Mouse (Mus musculus) forebrain, embryonic 15.5 days (tissue): ENCODE results near the gene Olfr155. TPM values are rescaled to one million over a fixed set of nuclear protein-coding genes. Genes with fewer than 3 reads are reported as not detected.

Experiments
- ATAC-seq: fragments of 200-750 bp; cut with Nextera tagmentation; replicated peaks from 2 replicates; pipeline ENCODE4 v1.8.0; 2017; ENCODE audit warnings: mild to moderate bottlenecking, moderate TSS enrichment, moderate library complexity
- H3K27ac ChIP-seq: fragments of 300-500 bp; sonication (generic); replicated peaks from 2 replicates; pipeline ENCODE4 v1.5.1; 2015; ENCODE audit warnings: mild to moderate bottlenecking, inconsistent platforms
- H3K27me3 ChIP-seq: fragments of 300-500 bp; sonication (generic); 2 replicates; pipeline ENCODE4 v1.6.1; 2015; ENCODE audit warnings: inconsistent platforms
- H3K36me3 ChIP-seq: fragments of 300-500 bp; sonication (generic); 2 replicates; pipeline ENCODE4 v1.6.1; 2015; ENCODE audit warnings: mild to moderate bottlenecking, inconsistent platforms
- H3K4me1 ChIP-seq: fragments of 300-500 bp; sonication (generic); 2 replicates; pipeline ENCODE4 v1.6.1; 2015; ENCODE audit warnings: inconsistent platforms
- H3K4me2 ChIP-seq: fragments of 300-500 bp; sonication (generic); replicated peaks from 2 replicates; pipeline ENCODE4 v1.6.1; 2015; ENCODE audit warnings: mild to moderate bottlenecking, inconsistent platforms
- H3K4me3 ChIP-seq: fragments of 300-500 bp; sonication (generic); 2 replicates; pipeline ENCODE4 v1.5.1; 2015; ENCODE audit warnings: mild to moderate bottlenecking, inconsistent platforms
- H3K9ac ChIP-seq: fragments of 300-500 bp; sonication (generic); replicated peaks from 2 replicates; pipeline ENCODE4 v1.6.1; 2015; ENCODE audit warnings: mild to moderate bottlenecking, inconsistent platforms
- H3K9me3 ChIP-seq: fragments of 300-500 bp; sonication (generic); 2 replicates; pipeline ENCODE4 v1.6.1; 2016; ENCODE audit warnings: inconsistent platforms
- WGBS: fragments of 180-500 bp; shearing (Covaris S2); methylation state at CpG from one replicate; pipeline ENCODE4 v1.1.7; 2015; ENCODE audit warnings: mixed read lengths; 5-methylcytosine and 5-hydroxymethylcytosine counted together
- polyA plus RNA-seq: library from polyadenylated mRNA; unstranded; fragments of >200 nt; fragmentation: Nextera tagmentation; extraction: Ambion mirVana; gene quantifications from 2 replicates; pipeline ENCODE4 v1.2.1, GENCODE M21; 2015

Olfr155 gene
- polyA plus RNA-seq, 1 experiment from 2014 or later, result not detected

- Histone ChIP-seq H3K9me3 (no peaks in the 10 kb centered on the region), H3K4me1 (no peaks in the 10 kb centered on the region), H3K9ac (no peak overlapping the region), H3K27me3 (no peaks in the 10 kb centered on the region), H3K4me2 (no peak overlapping the region), H3K36me3 (peaks cover 11% of the 10 kb centered on the region), H3K4me3 (no peak overlapping the region), H3K27ac (no peak overlapping the region)
- ATAC-seq, result no peak
- 81% methylated on average over 7 of the region's 7 CpGs for WGBS
These were observed 52.3 kb downstream of the Olfr155 start for GRCm38 (mm10) chr4:43903690-43904089.

GRCm38 (mm10) chr4:43906443-43906842, 55.1 kb downstream of the Olfr155 start:
- WGBS, result 34% methylated on average over 6 of the region's 6 CpGs
- Histone ChIP-seq H3K4me2 (no peak overlapping the region), H3K36me3 (peaks cover 7% of the 10 kb centered on the region; the same call in 1 of the 2 replicates), H3K4me1 (no peaks in the 10 kb centered on the region), H3K9me3 (no peaks in the 10 kb centered on the region), H3K27me3 (no peaks in the 10 kb centered on the region), H3K4me3 (no peak overlapping the region), H3K27ac (no peak overlapping the region), H3K9ac (no peak overlapping the region)
- ATAC-seq, result no peak

Other genes starting within 250 kb of the Olfr155 start
- gene Npr2, start 219.6 kb upstream of the Olfr155 start, polyA plus RNA-seq, result 12.7 and 15.4 TPM in 2 replicates
- 4.3 and 6.7 TPM in 2 replicates for gene Spag8, start 198.0 kb upstream of the Olfr155 start, polyA plus RNA-seq
- gene Hint2, start 195.1 kb upstream of the Olfr155 start, polyA plus RNA-seq, result 65.5 and 74.0 TPM in 2 replicates
- gene Tmem8b, start 182.6 kb upstream of the Olfr155 start, polyA plus RNA-seq, result 16.2 TPM in 2 replicates
- 1.6 and 1.7 TPM in 2 replicates for gene Fam221b, start 182.4 kb upstream of the Olfr155 start, polyA plus RNA-seq
- not detected in 2 replicates for gene Olfr70, start 150.8 kb upstream of the Olfr155 start, polyA plus RNA-seq
- gene Olfr71, start 141.3 kb upstream of the Olfr155 start, polyA plus RNA-seq, result not detected in 2 replicates
- gene Hrct1, start 124.4 kb upstream of the Olfr155 start, polyA plus RNA-seq, result 0.19 and 0.42 TPM in 2 replicates
- 0.08 TPM in 1 of 2 replicates, not detected in the other for gene Spaar, start 121.5 kb upstream of the Olfr155 start, polyA plus RNA-seq
- not detected in 2 replicates for gene Olfr159, start 80.6 kb upstream of the Olfr155 start, polyA plus RNA-seq
- gene Olfr156, start 27.7 kb upstream of the Olfr155 start, polyA plus RNA-seq, result not detected in 2 replicates
- gene Olfr157, start 11.4 kb upstream of the Olfr155 start, polyA plus RNA-seq, result not detected in 2 replicates
- gene Reck, start 24.0 kb downstream of the Olfr155 start, polyA plus RNA-seq, result 4.1 and 4.4 TPM in 2 replicates
- gene Glipr2, start 105.8 kb downstream of the Olfr155 start, polyA plus RNA-seq, result 29.7 and 30.0 TPM in 2 replicates
- not detected in 2 replicates for gene Ccin, start 131.9 kb downstream of the Olfr155 start, polyA plus RNA-seq
- gene Clta, start 152.9 kb downstream of the Olfr155 start, polyA plus RNA-seq, result 309 and 310 TPM in 2 replicates
- gene Gne, start 232.6 kb downstream of the Olfr155 start, polyA plus RNA-seq, result 24.6 and 26.3 TPM in 2 replicates